Mouse (Mus musculus) E14TG2a.4 (cell line): ENCODE measurements around the gene Xbp1.

Experiments
- H3K27me3 ChIP-seq: 2 replicates; pipeline ENCODE4 v1.6.1; 2014; ENCODE audit warnings: low read length, control low read depth; ENCODE audit not compliant: insufficient read depth
- H3K36me3 ChIP-seq: 2 replicates; pipeline ENCODE4 v1.6.1; 2014; ENCODE audit warnings: low read length, control low read depth; ENCODE audit not compliant: insufficient read depth
- H3K4me1 ChIP-seq: replicated peaks from 2 replicates; pipeline ENCODE4 v1.6.1; 2014; ENCODE audit warnings: low read depth, low read length, control low read depth
- H3K4me3 ChIP-seq: replicated peaks from 2 replicates; pipeline ENCODE4 v1.5.1; 2014; ENCODE audit warnings: mild to moderate bottlenecking, low read length
- H3K9me3 ChIP-seq: 2 replicates; pipeline ENCODE4 v1.6.1; 2014; ENCODE audit warnings: low read length, control low read depth
- CTCF ChIP-seq: conservative IDR thresholded peaks from 2 replicates; pipeline ENCODE4 v1.5.1; 2014; ENCODE audit warnings: low read length
- NANOG ChIP-seq: IDR thresholded peaks from 2 replicates; pipeline ENCODE4 v1.6.1; 2014; ENCODE audit warnings: borderline replicate concordance, low read length, mixed read lengths
- POU5F1 ChIP-seq: IDR thresholded peaks from 2 replicates; pipeline ENCODE4 v1.6.1; 2014; ENCODE audit warnings: low read length, borderline replicate concordance

Xbp1 gene

DNA sequence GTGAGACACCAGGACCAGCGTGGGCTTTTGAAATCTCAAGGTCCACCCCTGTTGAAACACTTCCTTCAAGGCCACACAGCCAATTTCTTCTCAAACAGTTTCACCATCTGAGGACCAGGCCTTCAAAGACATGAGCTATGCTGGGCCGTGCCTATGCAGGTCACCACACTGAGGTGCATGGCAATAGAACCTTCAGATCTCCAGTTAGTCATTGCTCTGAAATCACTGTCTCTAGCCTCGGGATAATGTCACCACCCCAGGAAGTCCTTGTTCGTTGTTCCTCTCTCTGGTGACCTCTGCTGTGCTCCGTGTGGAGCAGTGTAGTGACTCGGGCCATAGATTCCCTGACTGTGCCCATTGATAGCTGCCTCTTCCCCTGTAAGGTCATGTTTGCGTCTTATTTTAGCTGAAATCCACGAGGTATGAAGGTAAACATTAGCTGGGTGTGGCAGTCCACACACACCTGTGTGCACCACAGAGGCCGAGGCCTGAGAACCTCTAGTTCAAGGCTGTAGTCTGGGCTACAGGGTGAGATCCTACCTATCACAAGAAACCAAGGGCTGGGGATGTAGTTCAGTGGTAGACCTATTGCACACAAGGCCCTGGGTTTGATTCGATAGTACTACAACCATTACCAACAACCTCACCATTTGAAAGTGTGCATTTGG lies 29.3 kb upstream of the Xbp1 start:
- H3K4me3 ChIP-seq: no peak overlapping the region
- no peaks in the 10 kb centered on the region for H3K9me3 ChIP-seq
- peaks cover 10% of the 10 kb centered on the region for H3K36me3 ChIP-seq
- no peak for TF ChIP-seq CTCF
- TF ChIP-seq POU5F1: no peak
- no peak for TF ChIP-seq NANOG
- H3K27me3 ChIP-seq: no peaks in the 10 kb centered on the region
- peaks cover 80% of the 10 kb centered on the region for H3K4me1 ChIP-seq

DNA sequence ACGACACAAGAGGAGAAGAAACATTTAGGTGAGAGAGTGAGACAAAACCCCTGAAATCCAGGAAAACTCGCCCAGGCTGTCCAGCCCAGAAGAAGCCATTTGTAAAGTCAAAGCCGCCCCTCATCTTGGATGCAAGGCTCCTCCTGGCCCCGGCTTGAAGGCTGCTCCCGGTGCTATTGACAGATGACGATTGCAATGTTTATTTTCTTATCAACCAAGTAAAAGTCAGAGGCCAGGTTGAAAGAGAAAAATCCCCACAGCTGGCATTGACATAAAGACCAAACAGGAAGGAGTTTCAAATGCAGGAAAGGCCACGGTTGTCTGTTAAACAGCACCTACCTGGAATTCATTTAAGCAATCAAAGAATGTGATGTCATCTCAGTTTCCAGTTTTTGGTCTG lies 28.5 kb upstream of the Xbp1 start:
- H3K36me3 ChIP-seq: peaks cover 10% of the 10 kb centered on the region
- H3K4me1 ChIP-seq: peaks cover 80% of the 10 kb centered on the region
- H3K4me3 ChIP-seq: no peak overlapping the region
- H3K9me3 ChIP-seq: no peaks in the 10 kb centered on the region
- H3K27me3 ChIP-seq: no peaks in the 10 kb centered on the region
- TF ChIP-seq NANOG (no peak), CTCF (no peak), POU5F1 (no peak)

DNA sequence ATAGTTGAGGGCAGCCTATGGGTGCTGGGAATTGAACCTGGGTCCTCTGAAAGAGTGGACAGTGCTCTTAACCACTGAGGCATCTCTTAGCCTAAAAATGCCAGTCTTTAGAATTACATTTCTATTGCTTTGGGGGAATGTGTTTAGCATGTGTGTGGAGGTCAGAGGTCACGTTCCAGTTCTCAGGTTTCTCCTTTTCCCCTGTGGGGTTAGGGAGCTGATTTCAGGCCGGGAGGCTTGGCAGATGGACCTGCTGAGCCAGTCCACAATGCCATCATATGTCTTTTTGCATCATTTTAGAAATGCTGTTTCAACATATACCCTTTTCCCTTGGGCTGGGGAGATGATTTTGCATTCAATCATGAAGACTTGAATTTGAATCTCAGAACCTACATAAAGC lies 26.6 kb upstream of the Xbp1 start:
- H3K36me3 ChIP-seq: peaks cover 6% of the 10 kb centered on the region
- H3K4me3 ChIP-seq: peak overlapping the region; percentile 70
- TF ChIP-seq POU5F1 (no peak), NANOG (no peak), CTCF (no peak)

DNA sequence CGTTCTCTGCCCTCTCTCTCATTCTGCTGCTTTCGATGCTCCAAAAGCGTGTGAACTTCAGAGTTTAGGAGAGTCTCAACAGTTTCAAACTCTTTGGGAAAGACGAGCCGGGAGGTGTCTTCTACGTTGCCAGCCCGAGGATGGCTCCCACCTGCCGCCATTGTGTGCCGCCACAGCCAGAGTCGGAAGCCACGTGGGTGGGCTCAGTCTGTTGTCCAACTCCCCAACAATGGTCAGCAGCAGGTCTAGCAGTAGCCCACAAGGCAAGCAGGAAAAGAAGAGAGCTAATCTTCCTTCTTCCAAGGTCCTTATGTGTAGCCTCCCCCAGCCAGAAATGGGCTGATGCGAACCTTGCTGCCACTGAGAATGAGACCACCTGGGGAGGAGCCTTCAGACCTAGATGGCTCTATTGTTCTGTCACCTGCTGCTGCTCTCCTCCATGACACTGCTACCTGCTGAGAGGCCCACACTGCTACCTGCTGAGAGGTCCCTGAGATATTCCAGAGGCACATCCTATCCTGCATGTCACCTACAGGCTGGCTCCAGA lies 25.1 kb upstream of the Xbp1 start:
- Histone ChIP-seq H3K36me3 (peaks cover 6% of the 10 kb centered on the region), H3K4me3 (peak overlapping the region; percentile 70), H3K27me3 (no peaks in the 10 kb centered on the region), H3K4me1 (peaks cover 84% of the 10 kb centered on the region), H3K9me3 (no peaks in the 10 kb centered on the region)
- TF ChIP-seq NANOG (peak; percentile 58), CTCF (no peak), POU5F1 (no peak)

More for the DNA sequence above, 26.6 kb upstream of the Xbp1 start:
- no peaks in the 10 kb centered on the region for H3K27me3 ChIP-seq
- H3K4me1 ChIP-seq: peaks cover 83% of the 10 kb centered on the region
- no peaks in the 10 kb centered on the region for H3K9me3 ChIP-seq

DNA sequence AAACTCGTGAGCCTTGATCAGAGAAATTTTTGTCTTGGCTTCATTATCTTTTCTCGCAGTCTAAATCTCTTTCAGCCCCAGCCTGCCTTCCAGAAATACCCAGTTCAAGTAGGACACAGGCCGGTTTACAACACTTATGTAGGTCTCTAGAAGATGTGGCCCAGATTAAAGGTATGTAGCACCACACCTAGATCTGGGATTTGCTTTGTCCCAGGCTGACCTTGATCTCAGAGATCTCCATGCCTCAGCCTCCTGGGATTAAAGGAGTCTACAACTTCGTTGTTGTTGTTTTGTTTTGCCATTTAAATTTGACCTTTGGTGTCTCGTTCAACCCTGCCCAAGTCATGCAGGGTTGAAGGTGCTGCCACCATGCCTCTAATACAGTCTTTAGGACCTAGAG lies 24.6 kb upstream of the Xbp1 start:
- peaks cover 3% of the 10 kb centered on the region for H3K36me3 ChIP-seq
- H3K4me3 ChIP-seq: peak overlapping the region; percentile 70
- no peak; the same call in 1 of the 2 replicates for TF ChIP-seq NANOG
- TF ChIP-seq CTCF: no peak
- no peaks in the 10 kb centered on the region for H3K9me3 ChIP-seq
- H3K27me3 ChIP-seq: no peaks in the 10 kb centered on the region
- peaks cover 86% of the 10 kb centered on the region for H3K4me1 ChIP-seq

DNA sequence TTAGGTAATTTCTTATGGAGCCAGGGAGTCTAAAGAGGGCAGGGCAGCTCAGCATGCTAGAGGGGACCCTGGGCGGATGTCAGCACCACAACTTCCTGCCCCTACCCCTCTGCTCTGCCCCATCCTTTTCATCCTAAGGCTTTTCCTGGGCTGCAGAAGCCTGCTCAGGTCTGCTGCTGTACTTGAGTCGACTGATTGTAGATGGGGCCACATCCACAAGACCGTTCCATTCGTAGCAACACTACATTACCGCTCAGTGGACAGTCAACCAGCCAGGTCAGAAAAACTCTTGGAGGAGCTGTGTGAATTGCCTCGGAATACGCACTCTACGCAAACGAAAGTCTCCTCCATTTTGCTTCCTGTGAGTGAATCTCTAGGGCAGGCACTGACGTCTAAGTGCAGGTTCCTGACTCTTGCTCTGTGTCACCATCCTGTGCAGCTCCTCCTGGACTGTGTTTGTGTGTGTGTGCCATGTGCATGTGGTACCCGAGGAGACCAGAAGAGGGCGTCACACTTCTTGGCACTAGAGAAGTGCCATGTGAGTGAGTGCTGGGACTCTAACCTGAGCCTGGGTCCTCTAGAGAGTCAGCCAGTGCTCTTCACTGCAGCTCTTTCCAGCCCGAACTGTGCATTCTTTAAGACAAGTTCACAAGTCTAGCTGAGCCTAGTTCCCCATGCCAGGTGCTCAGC lies 23.8 kb upstream of the Xbp1 start:
- Histone ChIP-seq H3K4me3 (peak overlapping the region; percentile 70), H3K36me3 (no peaks in the 10 kb centered on the region), H3K4me1 (peaks cover 86% of the 10 kb centered on the region), H3K27me3 (no peaks in the 10 kb centered on the region), H3K9me3 (no peaks in the 10 kb centered on the region)
- TF ChIP-seq POU5F1 (no peak), CTCF (peak; percentile 30)

DNA sequence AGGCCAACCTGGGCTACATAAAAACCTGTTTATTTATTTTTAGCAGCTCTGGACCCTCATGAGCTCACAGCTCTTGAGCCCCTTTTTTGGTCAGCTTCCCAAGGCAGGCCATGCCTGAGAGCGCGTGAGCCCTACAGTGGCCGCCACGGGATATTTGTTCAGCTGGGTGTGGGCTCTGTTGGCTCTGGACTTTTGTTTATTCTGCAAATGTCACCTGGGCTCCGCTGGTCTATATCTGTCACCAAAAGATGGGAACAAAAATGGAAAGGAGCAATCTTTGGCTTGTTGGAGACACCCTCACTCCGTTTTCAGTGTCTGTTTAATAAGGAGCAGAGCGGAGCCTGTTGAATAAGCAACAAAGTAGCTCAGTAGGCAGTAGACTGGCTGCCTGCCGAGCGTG lies 22.0 kb upstream of the Xbp1 start:
- TF ChIP-seq CTCF (no peak), NANOG (no peak), POU5F1 (no peak)
- Histone ChIP-seq H3K36me3 (no peaks in the 10 kb centered on the region; the same call in 1 of the 2 replicates), H3K4me3 (peak overlapping the region; percentile 57), H3K9me3 (peaks cover 4% of the 10 kb centered on the region), H3K27me3 (no peaks in the 10 kb centered on the region), H3K4me1 (peaks cover 91% of the 10 kb centered on the region)

DNA sequence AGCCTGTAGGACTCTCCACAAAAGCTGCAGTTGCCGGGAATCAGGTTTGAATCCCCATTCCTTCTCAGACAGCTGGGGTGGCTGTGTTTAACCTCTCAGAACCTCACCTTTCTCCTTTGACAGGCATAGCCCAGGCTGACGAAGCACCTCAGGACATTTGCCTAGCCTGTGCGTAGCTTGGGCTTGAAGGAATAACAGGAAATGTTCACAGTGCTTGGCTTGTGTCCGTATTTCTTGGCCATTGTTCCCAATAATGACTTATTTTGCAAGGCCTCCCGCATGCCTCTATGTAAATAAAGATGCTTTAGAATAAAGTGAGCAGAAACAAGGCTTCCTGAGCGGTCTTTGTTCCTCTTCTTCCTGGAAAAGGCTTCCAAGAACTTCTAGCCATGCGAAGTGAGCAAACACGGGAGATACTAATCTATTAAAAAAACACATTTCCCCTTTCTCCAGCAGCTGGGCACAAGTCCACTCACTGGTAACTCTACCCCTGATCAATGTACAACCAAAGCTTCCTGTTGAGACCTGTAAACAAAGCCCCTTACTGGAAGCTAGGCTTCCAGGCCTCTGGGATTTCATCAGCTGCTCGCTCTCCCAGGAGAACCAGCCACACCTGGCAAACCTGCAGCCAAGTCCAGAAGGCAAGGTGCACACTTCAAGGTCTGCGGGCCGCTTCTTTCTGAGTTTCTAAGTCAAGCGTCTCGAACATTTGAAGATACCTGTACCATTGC lies 21.4 kb upstream of the Xbp1 start:
- peaks cover 11% of the 10 kb centered on the region for H3K9me3 ChIP-seq
- peaks cover 85% of the 10 kb centered on the region for H3K4me1 ChIP-seq
- no peaks in the 10 kb centered on the region; the same call in 1 of the 2 replicates for H3K36me3 ChIP-seq
- peak; percentile 49 for TF ChIP-seq NANOG
- TF ChIP-seq CTCF: no peak
- H3K4me3 ChIP-seq: peak overlapping the region; percentile 57
- no peaks in the 10 kb centered on the region for H3K27me3 ChIP-seq
